Mouse (Mus musculus) heart, embryonic 12.5 days (tissue): Measurements from ENCODE around the gene Tada2b. TPM values are rescaled to one million over a fixed set of nuclear protein-coding genes. Genes with fewer than 3 reads are reported as not detected.

Experiments
- ATAC-seq: fragments of 200-750 bp; cut with Nextera tagmentation; 2 replicates; pipeline ENCODE4 v1.8.0; 2017; ENCODE audit warnings: moderate TSS enrichment, moderate library complexity; ENCODE audit not compliant: insufficient number of reproducible peaks, low FRiP score
- H3K27ac ChIP-seq: fragments of 300-500 bp; sonication (generic); 2 replicates; pipeline ENCODE4 v1.5.1; 2016; ENCODE audit warnings: mild to moderate bottlenecking, moderate library complexity; ENCODE audit not compliant: poor library complexity, severe bottlenecking
- H3K27me3 ChIP-seq: fragments of 300-500 bp; sonication (generic); replicated peaks from 2 replicates; pipeline ENCODE4 v1.6.1; 2016; ENCODE audit warnings: mild to moderate bottlenecking, moderate library complexity
- H3K36me3 ChIP-seq: fragments of 300-500 bp; sonication (generic); 2 replicates; pipeline ENCODE4 v1.6.1; 2016; ENCODE audit warnings: mild to moderate bottlenecking, moderate library complexity
- H3K4me1 ChIP-seq: fragments of 300-500 bp; sonication (generic); replicated peaks from 2 replicates; pipeline ENCODE4 v1.6.1; 2016; ENCODE audit warnings: mild to moderate bottlenecking
- H3K4me2 ChIP-seq: fragments of 300-500 bp; sonication (generic); 2 replicates; pipeline ENCODE4 v1.6.1; 2016; ENCODE audit warnings: mild to moderate bottlenecking, moderate library complexity
- H3K4me3 ChIP-seq: fragments of 300-500 bp; sonication (generic); 2 replicates; pipeline ENCODE4 v1.5.1; 2016; ENCODE audit warnings: mild to moderate bottlenecking
- H3K9ac ChIP-seq: fragments of 300-500 bp; sonication (generic); 2 replicates; pipeline ENCODE4 v1.6.1; 2016; ENCODE audit warnings: mild to moderate bottlenecking, moderate library complexity
- H3K9me3 ChIP-seq: fragments of 300-500 bp; sonication (generic); replicated peaks from 2 replicates; pipeline ENCODE4 v1.6.1; 2016; ENCODE audit warnings: mild to moderate bottlenecking, moderate library complexity
- WGBS: fragments of 180-500 bp; shearing (Covaris S2); methylation state at CpG from one replicate; pipeline ENCODE4 v1.1.7; 2016; 5-methylcytosine and 5-hydroxymethylcytosine counted together
- polyA plus RNA-seq: library from polyadenylated mRNA; unstranded; fragments of >200 nt; fragmentation: Nextera tagmentation; extraction: Ambion mirVana; gene quantifications from 2 replicates; pipeline ENCODE4 v1.2.1, GENCODE M21; 2016

The Tada2b gene
- polyA plus RNA-seq, 1 experiment from 2014 or later = 1.6 TPM

DNA sequence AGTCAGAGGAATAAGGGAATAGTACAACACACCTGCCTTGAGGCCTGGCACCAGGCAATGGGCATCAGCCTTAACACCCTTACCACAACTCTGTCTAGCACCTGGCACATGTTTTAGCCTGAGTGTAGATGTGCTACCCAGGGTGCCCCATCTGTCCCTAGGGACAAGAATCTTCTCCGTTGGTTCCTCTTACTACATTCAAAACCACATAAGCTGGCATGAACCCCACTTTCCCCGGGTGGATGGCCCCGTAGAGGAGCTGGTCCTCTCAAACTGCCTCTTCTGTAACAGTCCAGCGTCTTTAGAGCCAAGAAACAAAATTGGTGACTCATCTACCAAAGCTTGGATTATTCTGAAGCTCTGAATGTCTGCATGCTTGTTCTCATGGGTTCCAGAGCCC, 3.7 kb downstream of the Tada2b start:
- Histone ChIP-seq H3K9me3 (no peaks in the 10 kb centered on the region), H3K9ac (no peak overlapping the region), H3K36me3 (peaks cover 19% of the 10 kb centered on the region), H3K4me2 (no peak overlapping the region), H3K27me3 (peaks cover 8% of the 10 kb centered on the region), H3K4me1 (peaks cover 44% of the 10 kb centered on the region), H3K27ac (no peak overlapping the region), H3K4me3 (no peak overlapping the region)
- no peak for ATAC-seq
- 91% methylated on average over 4 of the region's 4 CpGs for WGBS

DNA sequence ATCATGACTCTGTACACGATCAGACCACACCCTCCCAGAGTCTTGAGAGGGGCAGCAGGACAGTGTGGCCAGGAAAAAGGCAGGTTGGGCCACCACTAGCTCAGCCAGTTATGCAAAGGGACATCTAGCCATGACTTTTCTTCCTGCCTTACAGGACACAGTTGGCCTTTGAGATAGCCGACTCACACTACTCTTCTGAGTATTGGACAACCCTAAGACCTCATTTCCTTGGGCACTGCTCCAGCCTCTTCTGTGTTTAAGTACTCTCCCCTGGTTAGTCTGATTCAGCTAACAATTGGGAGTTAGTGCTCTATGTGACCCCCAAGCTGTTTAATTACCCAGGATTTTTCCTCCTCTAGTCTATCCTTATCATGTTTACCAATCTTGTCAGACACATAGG, 4.3 kb downstream of the Tada2b start:
- Histone ChIP-seq H3K4me1 (peaks cover 37% of the 10 kb centered on the region), H3K27ac (no peak overlapping the region), H3K27me3 (0 out of 2 replicates have a peak, but pooled peaks cover 1% of the 10 kb centered on the region), H3K4me2 (no peak overlapping the region), H3K9me3 (no peaks in the 10 kb centered on the region), H3K9ac (no peak overlapping the region), H3K36me3 (peaks cover 24% of the 10 kb centered on the region), H3K4me3 (no peak overlapping the region)
- no peak for ATAC-seq
- 72% methylated on average over 2 of the region's 2 CpGs for WGBS

DNA sequence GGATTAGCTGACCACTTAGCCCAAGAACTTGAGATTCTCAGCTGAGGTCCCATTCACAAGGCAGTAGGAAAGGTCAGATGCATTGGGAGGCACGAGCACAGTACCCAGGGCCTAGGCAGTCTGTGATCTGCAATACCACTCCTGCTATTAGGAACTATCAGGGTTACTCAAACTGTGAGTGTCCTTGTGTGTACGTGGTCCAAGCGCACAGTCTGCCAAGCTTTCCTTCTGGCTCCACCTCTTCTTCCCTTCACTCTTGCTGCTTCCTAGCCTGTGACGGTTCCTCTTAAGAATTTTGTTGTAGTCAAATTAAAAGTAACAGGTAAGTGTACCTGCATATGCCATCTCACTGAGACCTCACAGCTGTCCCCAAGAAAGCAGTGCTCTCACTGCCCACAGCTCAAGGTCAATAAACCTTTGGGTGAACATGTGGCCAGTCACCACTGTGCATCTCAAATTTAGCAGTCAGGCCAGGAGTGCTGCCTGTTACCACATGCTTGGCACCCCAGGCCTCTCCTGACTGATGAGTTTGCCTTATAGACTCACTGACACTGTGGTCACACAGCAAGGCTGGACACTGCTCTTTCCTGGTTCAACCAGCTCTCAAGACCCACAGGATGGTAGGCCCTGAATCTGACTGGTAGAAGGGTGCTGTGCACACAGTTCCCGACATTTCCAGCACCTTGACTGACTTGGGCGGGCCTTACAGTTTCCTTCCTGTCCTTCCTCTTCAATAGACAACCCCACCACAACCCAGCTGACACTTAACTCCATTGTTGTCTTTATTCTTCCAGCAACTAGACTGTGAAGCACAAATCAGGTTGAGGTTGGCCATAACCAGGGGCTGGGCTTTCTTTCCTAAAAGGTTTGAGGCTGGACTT, 5.3 kb downstream of the Tada2b start:
- Histone ChIP-seq H3K27me3 (no peaks in the 10 kb centered on the region), H3K36me3 (peaks cover 28% of the 10 kb centered on the region), H3K4me1 (peaks cover 35% of the 10 kb centered on the region), H3K4me2 (no peak overlapping the region), H3K27ac (no peak overlapping the region), H3K9me3 (no peaks in the 10 kb centered on the region), H3K4me3 (no peak overlapping the region), H3K9ac (no peak overlapping the region)
- 79% methylated on average over 6 of the region's 6 CpGs for WGBS
- ATAC-seq = no peak

DNA sequence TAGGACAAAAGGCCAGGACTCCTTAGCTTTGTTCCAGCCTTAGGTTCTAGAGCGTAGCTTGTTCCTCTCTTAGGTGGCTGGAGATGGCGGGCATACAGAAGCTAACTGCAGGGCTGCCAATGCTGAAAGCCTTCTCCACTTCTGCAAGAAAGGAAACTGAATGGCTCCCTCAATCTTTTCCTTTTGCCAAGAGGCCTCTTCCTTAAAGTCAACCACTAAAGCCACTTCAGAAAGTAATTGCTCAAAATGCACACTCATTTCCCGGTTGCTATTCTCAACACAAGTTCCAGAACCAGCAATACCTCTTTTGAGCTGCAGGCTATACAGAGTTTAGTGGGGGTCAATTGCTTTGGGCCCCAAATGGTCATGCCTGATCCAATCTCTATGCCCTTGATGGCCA, 6.6 kb downstream of the Tada2b start:
- no peaks in the 10 kb centered on the region for H3K9me3 ChIP-seq
- H3K9ac ChIP-seq = no peak overlapping the region
- no peak overlapping the region for H3K4me3 ChIP-seq
- H3K27me3 ChIP-seq = no peaks in the 10 kb centered on the region
- no peak overlapping the region for H3K4me2 ChIP-seq
- H3K27ac ChIP-seq = no peak overlapping the region
- H3K36me3 ChIP-seq = peaks cover 38% of the 10 kb centered on the region
- peaks cover 26% of the 10 kb centered on the region for H3K4me1 ChIP-seq
- 91% methylated on average over 3 of the region's 3 CpGs for WGBS
- no peak for ATAC-seq

DNA sequence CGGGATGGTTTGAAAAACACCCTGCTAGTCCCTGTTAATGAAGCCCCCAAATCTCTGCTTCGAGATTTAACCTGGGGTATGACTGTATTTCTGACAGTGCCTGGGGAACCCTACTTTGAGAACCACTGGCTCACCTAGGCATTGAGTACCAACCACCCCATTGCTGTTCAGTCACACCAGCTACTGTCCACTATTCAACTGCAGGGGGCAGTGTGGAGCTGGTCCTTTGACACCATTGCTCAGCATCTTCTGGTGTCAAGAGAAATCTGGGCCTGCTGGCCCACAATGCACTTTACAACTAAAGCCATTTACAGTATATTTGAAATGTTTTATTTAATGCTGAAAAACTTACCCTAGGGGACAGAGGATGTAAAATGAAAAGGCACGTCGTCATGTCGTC, 9.8 kb downstream of the Tada2b start:
- no peaks in the 10 kb centered on the region for H3K27me3 ChIP-seq
- peaks cover 64% of the 10 kb centered on the region for H3K36me3 ChIP-seq
- H3K9me3 ChIP-seq = no peaks in the 10 kb centered on the region
- no peak overlapping the region for H3K27ac ChIP-seq
- H3K4me3 ChIP-seq = no peak overlapping the region
- H3K4me2 ChIP-seq = no peak overlapping the region
- 0 out of 2 replicates have a peak, but pooled peaks have one; percentile 63 for ATAC-seq
- no peak overlapping the region for H3K9ac ChIP-seq
- 90% methylated on average over 5 of the region's 5 CpGs for WGBS
- peaks cover 6% of the 10 kb centered on the region for H3K4me1 ChIP-seq

DNA sequence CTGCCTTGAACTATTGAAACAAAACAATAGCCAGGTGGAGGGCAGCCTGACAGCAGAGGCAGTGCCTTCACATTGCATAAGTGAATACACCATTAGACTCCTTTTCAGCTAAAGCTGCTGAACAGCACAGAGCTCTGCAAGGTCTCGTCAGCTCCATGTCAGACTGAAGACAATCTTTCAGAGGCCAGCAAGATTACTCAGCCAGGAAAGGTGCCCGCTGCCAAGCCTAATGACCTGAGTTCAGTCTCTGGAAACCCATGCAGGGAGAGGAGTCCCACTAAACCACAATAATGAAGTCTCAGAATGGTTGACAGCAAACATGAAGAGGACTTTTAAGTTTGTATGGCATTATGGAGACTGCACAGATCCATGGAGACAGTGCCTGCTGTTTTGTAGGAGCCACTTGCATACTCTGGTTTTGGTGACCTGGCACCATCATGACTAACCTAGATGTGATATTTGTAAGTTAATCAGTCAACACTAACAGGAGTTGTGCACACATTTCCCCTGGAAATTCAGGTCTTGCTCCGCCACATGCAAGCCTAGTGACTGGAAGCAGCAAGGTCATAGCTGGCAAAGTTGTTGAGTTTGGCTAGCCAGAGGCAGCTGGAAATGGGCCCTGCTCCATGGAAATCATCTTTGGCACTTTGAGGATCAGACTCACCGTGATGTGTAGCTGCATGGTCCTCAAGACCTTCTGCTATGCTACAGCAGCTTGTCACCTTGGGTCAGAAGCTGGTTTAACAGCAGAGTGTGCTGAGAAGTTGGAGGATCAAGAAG, 11.0 kb downstream of the Tada2b start:
- 84% methylated on average over 4 of the region's 4 CpGs for WGBS
- ATAC-seq = no peak
- H3K36me3 ChIP-seq = peaks cover 74% of the 10 kb centered on the region

DNA sequence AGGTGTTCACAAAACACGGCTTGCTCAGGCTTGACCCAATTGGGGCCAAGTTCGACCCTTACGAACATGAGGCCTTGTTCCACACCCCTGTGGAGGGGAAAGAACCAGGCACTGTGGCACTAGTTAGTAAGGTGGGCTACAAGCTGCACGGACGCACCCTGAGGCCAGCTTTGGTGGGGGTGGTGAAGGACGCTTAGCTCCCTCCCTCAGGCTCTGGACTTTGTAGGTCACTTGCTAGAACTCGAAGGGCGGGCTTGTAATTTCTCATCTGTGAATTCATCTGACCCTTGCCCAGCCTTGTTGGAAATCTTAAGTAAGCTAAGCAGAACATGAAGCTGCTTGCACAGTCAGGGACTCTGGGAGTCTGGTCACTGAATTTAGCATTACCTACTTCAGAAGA, 12.9 kb downstream of the Tada2b start:
- peaks cover 75% of the 10 kb centered on the region for H3K36me3 ChIP-seq

More for the DNA sequence above, 11.0 kb downstream of the Tada2b start:
- Histone ChIP-seq H3K9ac (no peak overlapping the region), H3K27me3 (no peaks in the 10 kb centered on the region), H3K4me3 (no peak overlapping the region), H3K9me3 (no peaks in the 10 kb centered on the region), H3K27ac (no peak overlapping the region), H3K4me1 (peaks cover 5% of the 10 kb centered on the region; the same call in 1 of the 2 replicates), H3K4me2 (no peak overlapping the region)

DNA sequence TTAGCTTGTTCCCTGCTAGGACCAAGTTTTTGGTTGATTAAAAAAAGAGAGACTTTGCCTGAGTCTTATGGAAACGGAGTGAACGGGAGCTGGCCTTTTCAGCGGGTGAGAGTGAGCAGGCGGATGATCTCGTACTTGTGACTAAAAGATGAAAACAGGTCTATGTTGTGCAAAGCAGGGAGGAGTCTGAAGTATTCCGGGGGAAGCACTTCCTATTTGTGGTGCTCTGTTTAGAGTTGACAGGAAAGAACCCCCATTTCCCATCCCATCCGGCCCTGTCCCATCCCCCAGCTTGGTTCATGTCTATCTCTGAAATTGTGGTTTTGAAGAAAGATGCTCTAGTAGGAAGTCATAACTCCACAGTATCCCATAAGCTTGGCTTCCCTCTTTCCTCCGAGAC, 18.2 kb downstream of the Tada2b start:
- ATAC-seq = no peak
- Histone ChIP-seq H3K36me3 (peaks cover 33% of the 10 kb centered on the region), H3K9me3 (no peaks in the 10 kb centered on the region), H3K4me2 (peak overlapping the region; percentile 96), H3K4me1 (peaks cover 38% of the 10 kb centered on the region), H3K27ac (no peak overlapping the region; the same call in 1 of the 2 replicates), H3K27me3 (no peaks in the 10 kb centered on the region), H3K9ac (peak overlapping the region; percentile 85), H3K4me3 (peak overlapping the region; percentile 74)
- WGBS = 23% methylated on average over 8 of the region's 8 CpGs

More for the DNA sequence above, 12.9 kb downstream of the Tada2b start:
- Histone ChIP-seq H3K4me1 (peaks cover 17% of the 10 kb centered on the region), H3K27me3 (no peaks in the 10 kb centered on the region), H3K9ac (no peak overlapping the region), H3K27ac (no peak overlapping the region), H3K4me3 (no peak overlapping the region), H3K9me3 (no peaks in the 10 kb centered on the region), H3K4me2 (no peak overlapping the region)
- no peak for ATAC-seq
- WGBS = 92% methylated on average over 8 of the region's 8 CpGs

DNA sequence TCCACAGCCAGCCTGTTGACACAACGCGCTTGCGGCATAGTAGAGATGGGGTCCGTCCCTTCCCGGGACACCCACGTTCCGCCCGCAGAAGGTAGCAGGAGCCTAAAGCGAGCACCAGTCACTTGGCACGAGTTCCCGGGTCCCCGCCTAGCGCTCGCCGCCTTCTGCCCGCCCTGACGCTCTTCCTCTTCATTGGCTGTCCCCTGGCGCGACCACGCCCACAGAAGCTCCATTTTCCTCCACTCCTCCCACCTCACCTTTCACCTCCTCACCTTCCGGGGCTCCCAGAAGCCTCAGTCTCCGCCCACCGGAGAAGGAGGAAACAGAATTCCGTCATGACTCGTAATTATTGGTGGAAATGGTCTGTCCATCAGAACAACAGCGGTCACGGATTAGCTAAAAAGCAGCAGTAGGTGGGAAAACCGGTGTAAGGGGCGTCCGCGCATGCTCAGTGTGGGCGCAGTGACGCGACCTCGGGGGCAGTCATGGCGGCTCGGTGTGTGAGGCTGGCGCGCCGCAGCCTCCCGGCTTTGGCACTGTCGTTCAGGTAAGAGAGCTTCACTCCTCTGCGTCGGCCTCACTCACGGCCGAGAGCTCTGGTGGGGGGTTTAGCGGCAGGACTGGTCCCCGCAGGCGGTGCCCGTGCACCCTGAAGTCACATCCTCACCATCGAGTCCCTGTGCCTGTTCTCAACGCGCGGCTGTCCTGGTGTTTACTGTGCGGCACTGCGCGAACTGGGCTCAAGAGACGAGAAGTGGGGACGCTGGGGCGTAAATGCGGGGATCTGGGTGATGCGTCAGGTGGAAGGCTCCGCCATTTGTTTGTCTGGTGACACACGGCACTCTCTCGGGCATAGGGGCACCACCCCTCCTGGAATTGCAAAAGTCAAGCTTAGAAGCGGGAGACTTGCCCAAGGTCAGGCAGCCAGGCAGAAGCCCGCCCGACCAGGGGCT, 19.1 kb downstream of the Tada2b start, which contains the start of gene Grpel1:
Grpel1 (plus strand) TSS at position 290 of the 953 bp plus-strand sequence.
- Histone ChIP-seq H3K9ac (peak within 1 kb of the TSS; percentile 85), H3K4me1 (peaks cover 38% of the 10 kb centered on the region), H3K4me2 (peak within 1 kb of the TSS; percentile 96), H3K36me3 (peaks cover 24% of the 10 kb centered on the region), H3K27ac (peak within 1 kb of the TSS; percentile 50; the same call in 1 of the 2 replicates), H3K4me3 (peak within 1 kb of the TSS; percentile 74), H3K9me3 (no peaks in the 10 kb centered on the region), H3K27me3 (no peaks in the 10 kb centered on the region)
- ATAC-seq = peak; percentile 97
- WGBS = under 1% methylated on average over 68 of the region's 68 CpGs

DNA sequence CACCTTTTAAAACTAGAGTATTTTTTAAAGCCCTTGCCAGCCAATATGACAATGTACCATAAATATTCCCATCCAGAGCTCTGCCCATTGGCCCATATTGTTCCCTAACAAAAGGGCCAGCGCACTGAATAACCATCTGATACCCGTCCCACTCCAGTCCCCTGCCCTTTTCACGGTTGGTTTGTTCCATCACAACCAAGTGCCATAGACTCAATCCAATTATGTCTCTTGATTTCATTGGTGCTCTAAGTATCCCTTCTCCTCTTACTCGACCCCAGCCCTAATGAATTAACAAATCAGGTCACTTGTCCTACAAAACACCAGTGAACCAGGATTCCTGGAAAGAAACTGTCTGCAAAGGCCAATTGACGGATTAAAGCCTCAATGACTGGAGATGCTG, 20.7 kb downstream of the Tada2b start:
- no peak for ATAC-seq
- Histone ChIP-seq H3K4me3 (no peak overlapping the region), H3K27me3 (no peaks in the 10 kb centered on the region), H3K9ac (no peak overlapping the region), H3K4me2 (no peak overlapping the region), H3K4me1 (peaks cover 37% of the 10 kb centered on the region), H3K27ac (no peak overlapping the region), H3K36me3 (peaks cover 9% of the 10 kb centered on the region; the same call in 1 of the 2 replicates), H3K9me3 (no peaks in the 10 kb centered on the region)
- 60% methylated on average over 5 of the region's 5 CpGs for WGBS
